Mouse (Mus musculus) cortical plate, adult 2 months (tissue): ENCODE data around the gene Chn2. TPM values are rescaled to one million over a fixed set of nuclear protein-coding genes. Genes with fewer than 3 reads are reported as not detected.

Experiments used
- H3K27ac ChIP-seq: fragments of 200-500 bp; 2 replicates; pipeline ENCODE4 v1.5.1; 2012; ENCODE audit warnings: low read length, control low read depth, inconsistent platforms; ENCODE audit not compliant: insufficient read depth
- H3K4me1 ChIP-seq: fragments of 200-500 bp; 2 replicates; pipeline ENCODE4 v1.6.1; 2011; ENCODE audit warnings: low read length; ENCODE audit not compliant: control insufficient read depth, insufficient read depth
- H3K4me3 ChIP-seq: fragments of 200-500 bp; 2 replicates; pipeline ENCODE4 v1.5.1; 2011; ENCODE audit warnings: mild to moderate bottlenecking, low read length, control low read depth; ENCODE audit not compliant: insufficient read depth
- CTCF ChIP-seq: fragments of 200-500 bp; IDR thresholded peaks from 2 replicates; pipeline ENCODE4 v1.5.1; 2011; ENCODE audit warnings: mild to moderate bottlenecking, control low read depth, low read length; ENCODE audit not compliant: insufficient read depth; ENCODE audit errors: extremely low read depth
- POLR2A ChIP-seq: fragments of 200-500 bp; IDR thresholded peaks from 2 replicates; pipeline ENCODE4 v1.6.1; 2011; ENCODE audit warnings: mild to moderate bottlenecking, low read length, control low read depth; ENCODE audit not compliant: insufficient read depth; ENCODE audit errors: extremely low read depth
- polyA plus RNA-seq: library from polyadenylated mRNA; depleted of rRNA; stranded (reverse); fragments of >200 nt; gene quantifications from 2 replicates; pipeline ENCODE4 v1.2.3, GENCODE M21; 2012

Gene Chn2
- polyA plus RNA-seq, 1 experiment = 54.9 TPM

GRCm38 (mm10) chr6:54297231-54297630 is 257.9 kb downstream of the Chn2 start:
- no peak for TF ChIP-seq CTCF
- TF ChIP-seq POLR2A = no peak
- no peak overlapping the region for H3K4me3 ChIP-seq
- no peaks in the 10 kb centered on the region for H3K4me1 ChIP-seq
- no peak overlapping the region for H3K27ac ChIP-seq

- Histone ChIP-seq H3K4me1 (0 out of 2 replicates have a peak, but pooled peaks cover 1% of the 10 kb centered on the region), H3K27ac (no peak overlapping the region), H3K4me3 (no peak overlapping the region)
- TF ChIP-seq POLR2A (no peak), CTCF (no peak)
These were observed 260.1 kb downstream of the Chn2 start for GRCm38 (mm10) chr6:54299417-54299816.

- H3K4me1 ChIP-seq = peaks cover 3% of the 10 kb centered on the region; the same call in 1 of the 2 replicates
- H3K4me3 ChIP-seq = no peak overlapping the region
- H3K27ac ChIP-seq = no peak overlapping the region
- no peak for TF ChIP-seq CTCF
- no peak for TF ChIP-seq POLR2A
These were observed 266.4 kb downstream of the Chn2 start for GRCm38 (mm10) chr6:54305777-54306176.

GRCm38 (mm10) chr6:54313071-54313470 is 273.7 kb downstream of the Chn2 start:
- H3K27ac ChIP-seq = no peak overlapping the region
- TF ChIP-seq CTCF (no peak), POLR2A (no peak)
- H3K4me1 ChIP-seq = no peaks in the 10 kb centered on the region
- H3K4me3 ChIP-seq = no peak overlapping the region

GRCm38 (mm10) chr6:54318618-54319017 is 279.3 kb downstream of the Chn2 start:
- TF ChIP-seq POLR2A (no peak), CTCF (no peak)
- no peaks in the 10 kb centered on the region for H3K4me1 ChIP-seq
- no peak overlapping the region for H3K4me3 ChIP-seq
- no peak overlapping the region for H3K27ac ChIP-seq

- TF ChIP-seq POLR2A (no peak), CTCF (no peak)
- Histone ChIP-seq H3K4me3 (no peak overlapping the region), H3K27ac (no peak overlapping the region), H3K4me1 (no peaks in the 10 kb centered on the region)
These were observed 279.8 kb downstream of the Chn2 start for GRCm38 (mm10) chr6:54319198-54319597.

- Histone ChIP-seq H3K4me3 (no peak overlapping the region), H3K4me1 (no peaks in the 10 kb centered on the region), H3K27ac (no peak overlapping the region)
- TF ChIP-seq POLR2A (no peak), CTCF (no peak)
These were observed 280.9 kb downstream of the Chn2 start for GRCm38 (mm10) chr6:54320236-54320635.

GRCm38 (mm10) chr6:54325246-54325885 is 286.0 kb downstream of the Chn2 start, which contains the start of gene Prr15:
Gene Prr15, plus strand, starts transcription at chr6:54325835.
- H3K4me3 ChIP-seq = peak within 1 kb of the TSS; percentile 74
- H3K27ac ChIP-seq = no peak within 1 kb of the TSS
- TF ChIP-seq POLR2A = no peak
- TF ChIP-seq CTCF = no peak
- no peaks in the 10 kb centered on the region; the same call in 1 of the 2 replicates for H3K4me1 ChIP-seq

GRCm38 (mm10) chr6:54326671-54327625 is 287.6 kb downstream of the Chn2 start:
- Histone ChIP-seq H3K4me3 (peak overlapping the region; percentile 74), H3K27ac (no peak overlapping the region), H3K4me1 (no peaks in the 10 kb centered on the region; the same call in 1 of the 2 replicates)
- no peak for TF ChIP-seq CTCF
- no peak for TF ChIP-seq POLR2A

GRCm38 (mm10) chr6:54327626-54328003 is 288.3 kb downstream of the Chn2 start:
- no peak overlapping the region for H3K27ac ChIP-seq
- peak overlapping the region; percentile 74 for H3K4me3 ChIP-seq
- TF ChIP-seq CTCF = no peak
- no peak for TF ChIP-seq POLR2A
- no peaks in the 10 kb centered on the region; the same call in 1 of the 2 replicates for H3K4me1 ChIP-seq
